Mouse (Mus musculus) forebrain, embryonic 16.5 days (tissue): ENCODE results near the gene Mbip. TPM values are rescaled to one million over a fixed set of nuclear protein-coding genes. Genes with fewer than 3 reads are reported as not detected.

Source experiments
- ATAC-seq: fragments of 200-750 bp; cut with Nextera tagmentation; 2 replicates; pipeline ENCODE4 v1.8.0; 2017; ENCODE audit warnings: mild to moderate bottlenecking, moderate library complexity
- H3K27ac ChIP-seq: fragments of 300-500 bp; sonication (generic); 2 replicates; pipeline ENCODE4 v1.5.1; 2014; ENCODE audit warnings: low read length, control low read depth
- H3K27me3 ChIP-seq: fragments of 300-500 bp; sonication (generic); replicated peaks from 2 replicates; pipeline ENCODE4 v1.6.1; 2014; ENCODE audit warnings: low read length; ENCODE audit not compliant: control insufficient read depth, insufficient read depth
- H3K36me3 ChIP-seq: fragments of 300-500 bp; sonication (generic); 2 replicates; pipeline ENCODE4 v1.6.1; 2014; ENCODE audit not compliant: control insufficient read depth, insufficient read depth
- H3K4me1 ChIP-seq: fragments of 300-500 bp; sonication (generic); replicated peaks from 2 replicates; pipeline ENCODE4 v1.6.1; 2014; ENCODE audit warnings: low read length; ENCODE audit not compliant: control insufficient read depth, insufficient read depth
- H3K4me2 ChIP-seq: fragments of 300-500 bp; sonication (generic); 2 replicates; pipeline ENCODE4 v1.6.1; 2014; ENCODE audit warnings: mild to moderate bottlenecking, low read length, control low read depth
- H3K4me3 ChIP-seq: fragments of 300-500 bp; sonication (generic); replicated peaks from 2 replicates; pipeline ENCODE4 v1.5.1; 2014; ENCODE audit warnings: mild to moderate bottlenecking, low read length, control low read depth
- H3K9ac ChIP-seq: fragments of 300-500 bp; sonication (generic); replicated peaks from 2 replicates; pipeline ENCODE4 v1.6.1; 2014; ENCODE audit warnings: low read depth, low read length, control low read depth
- H3K9me3 ChIP-seq: fragments of 300-500 bp; sonication (generic); 2 replicates; pipeline ENCODE4 v1.6.1; 2016; ENCODE audit warnings: low read length; ENCODE audit not compliant: control insufficient read depth
- WGBS: fragments of 180-500 bp; shearing (Covaris S2); extraction: QIAGEN DNeasy Blood & Tissue Kit; methylation state at CpG from one replicate; pipeline ENCODE4 v1.1.7; 2014; 5-methylcytosine and 5-hydroxymethylcytosine counted together
- polyA plus RNA-seq: library from polyadenylated mRNA; unstranded; fragments of >200 nt; fragmentation: Nextera tagmentation; extraction: Ambion mirVana; gene quantifications from 2 replicates; pipeline ENCODE4 v1.2.1, GENCODE M21; 2015

Mbip gene
- polyA plus RNA-seq, 1 experiment from 2014 or later = 47.7 TPM

- H3K9ac ChIP-seq = peak overlapping the region; percentile 22; the same call in 1 of the 2 replicates
- no peak overlapping the region for H3K4me3 ChIP-seq
- H3K27ac ChIP-seq = no peak overlapping the region
- H3K4me1 ChIP-seq = peaks cover 18% of the 10 kb centered on the region
- no peaks in the 10 kb centered on the region for H3K9me3 ChIP-seq
- peaks cover 5% of the 10 kb centered on the region; the same call in 1 of the 2 replicates for H3K27me3 ChIP-seq
- H3K36me3 ChIP-seq = no peaks in the 10 kb centered on the region
- peak overlapping the region; percentile 39 for H3K4me2 ChIP-seq
- ATAC-seq = no peak
- WGBS = 4% methylated on average over 21 of the region's 21 CpGs
Measured at GRCm38 (mm10) chr12:56297921-56298830, 47.5 kb downstream of the Mbip start.

GRCm38 (mm10) chr12:56297099-56297498, 48.6 kb downstream of the Mbip start:
- Histone ChIP-seq H3K27ac (no peak overlapping the region), H3K4me2 (no peak overlapping the region), H3K27me3 (peaks cover 5% of the 10 kb centered on the region; the same call in 1 of the 2 replicates), H3K4me1 (peaks cover 15% of the 10 kb centered on the region), H3K4me3 (no peak overlapping the region), H3K9me3 (no peaks in the 10 kb centered on the region), H3K9ac (no peak overlapping the region), H3K36me3 (no peaks in the 10 kb centered on the region)
- WGBS = 42% methylated on average over 5 of the region's 5 CpGs
- ATAC-seq = no peak

- H3K9ac ChIP-seq = no peak overlapping the region
- peaks cover 5% of the 10 kb centered on the region; the same call in 1 of the 2 replicates for H3K27me3 ChIP-seq
- no peak for ATAC-seq
- H3K36me3 ChIP-seq = no peaks in the 10 kb centered on the region
- peaks cover 10% of the 10 kb centered on the region for H3K4me1 ChIP-seq
- no peak overlapping the region for H3K4me3 ChIP-seq
- WGBS = 33% methylated on average over 6 of the region's 6 CpGs
- H3K9me3 ChIP-seq = no peaks in the 10 kb centered on the region
- no peak overlapping the region for H3K27ac ChIP-seq
- H3K4me2 ChIP-seq = no peak overlapping the region
Measured at GRCm38 (mm10) chr12:56296524-56296923, 49.2 kb downstream of the Mbip start.

- Histone ChIP-seq H3K27me3 (peaks cover 2% of the 10 kb centered on the region; the same call in 1 of the 2 replicates), H3K36me3 (no peaks in the 10 kb centered on the region), H3K4me1 (peaks cover 9% of the 10 kb centered on the region), H3K9ac (no peak overlapping the region), H3K27ac (no peak overlapping the region), H3K9me3 (no peaks in the 10 kb centered on the region), H3K4me2 (no peak overlapping the region), H3K4me3 (no peak overlapping the region)
- ATAC-seq = no peak
- WGBS = 79% methylated on average over 3 of the region's 3 CpGs
Measured at GRCm38 (mm10) chr12:56295160-56295559, 50.5 kb downstream of the Mbip start.

- Histone ChIP-seq H3K4me3 (no peak overlapping the region), H3K27ac (no peak overlapping the region), H3K4me1 (no peaks in the 10 kb centered on the region), H3K36me3 (no peaks in the 10 kb centered on the region), H3K27me3 (no peaks in the 10 kb centered on the region), H3K9ac (no peak overlapping the region), H3K4me2 (no peak overlapping the region), H3K9me3 (no peaks in the 10 kb centered on the region)
- ATAC-seq = no peak
- 84% methylated on average over 3 of the region's 3 CpGs for WGBS
Measured at GRCm38 (mm10) chr12:56288548-56288947, 57.1 kb downstream of the Mbip start.

- 97% methylated on average over 14 of the region's 14 CpGs for WGBS
Measured at GRCm38 (mm10) chr12:56286828-56287227, 58.9 kb downstream of the Mbip start.

GRCm38 (mm10) chr12:56284210-56284609, 61.5 kb downstream of the Mbip start:
- H3K36me3 ChIP-seq = no peaks in the 10 kb centered on the region
- WGBS = 77% methylated on average over 2 of the region's 2 CpGs
- H3K9ac ChIP-seq = no peak overlapping the region
- H3K4me1 ChIP-seq = no peaks in the 10 kb centered on the region
- H3K4me2 ChIP-seq = no peak overlapping the region
- H3K9me3 ChIP-seq = no peaks in the 10 kb centered on the region
- H3K4me3 ChIP-seq = no peak overlapping the region
- H3K27ac ChIP-seq = no peak overlapping the region
- no peak for ATAC-seq
- H3K27me3 ChIP-seq = no peaks in the 10 kb centered on the region

More at GRCm38 (mm10) chr12:56286828-56287227, 58.9 kb downstream of the Mbip start:
- no peaks in the 10 kb centered on the region for H3K27me3 ChIP-seq
- H3K9me3 ChIP-seq = no peaks in the 10 kb centered on the region
- H3K27ac ChIP-seq = no peak overlapping the region
- no peak overlapping the region for H3K4me3 ChIP-seq
- no peaks in the 10 kb centered on the region for H3K4me1 ChIP-seq
- no peak for ATAC-seq
- no peak overlapping the region for H3K9ac ChIP-seq
- no peak overlapping the region for H3K4me2 ChIP-seq
- H3K36me3 ChIP-seq = no peaks in the 10 kb centered on the region

GRCm38 (mm10) chr12:56281649-56282048, 64.0 kb downstream of the Mbip start:
- Histone ChIP-seq H3K4me2 (no peak overlapping the region), H3K36me3 (no peaks in the 10 kb centered on the region), H3K4me1 (no peaks in the 10 kb centered on the region), H3K9ac (no peak overlapping the region), H3K4me3 (no peak overlapping the region), H3K27me3 (no peaks in the 10 kb centered on the region), H3K27ac (no peak overlapping the region), H3K9me3 (no peaks in the 10 kb centered on the region)
- ATAC-seq = no peak
- WGBS = 91% methylated on average over 3 of the region's 3 CpGs
